Mouse (Mus musculus): Measurements from ENCODE around the gene Glrp1.

The Glrp1 gene

GRCm38 (mm10) chr1:88463241-88463640 is 46.6 kb downstream of the Glrp1 start:
- DNase-seq (ENCODE audit: low spot score in 2 of 2): no peak

GRCm38 (mm10) chr1:88462484-88462883 is 47.4 kb downstream of the Glrp1 start:
- DNase-seq (ENCODE audit: low spot score in 2 of 2): no peak

GRCm38 (mm10) chr1:88461096-88461495 is 48.8 kb downstream of the Glrp1 start:
- DNase-seq (ENCODE audit: low spot score in 2 of 2): no peak

GRCm38 (mm10) chr1:88459655-88460054 is 50.2 kb downstream of the Glrp1 start:
- no peak for DNase-seq (ENCODE audit: low spot score in 2 of 2)

GRCm38 (mm10) chr1:88459196-88459595 is 50.7 kb downstream of the Glrp1 start:
- DNase-seq (ENCODE audit: low spot score in 2 of 2): no peak

- peak; percentile 14 to 52 for DNase-seq (ENCODE audit: low spot score in 2 of 2)
Observed at GRCm38 (mm10) chr1:88456451-88457072, 53.3 kb downstream of the Glrp1 start.

GRCm38 (mm10) chr1:88455761-88456160 is 54.1 kb downstream of the Glrp1 start:
- DNase-seq (ENCODE audit: low spot score in 2 of 2): no peak

GRCm38 (mm10) chr1:88454703-88455102 is 55.2 kb downstream of the Glrp1 start:
- DNase-seq (ENCODE audit: low spot score in 2 of 2): no peak

GRCm38 (mm10) chr1:88452198-88452597 is 57.7 kb downstream of the Glrp1 start:
- DNase-seq (ENCODE audit: low spot score in 2 of 2): no peak

- DNase-seq (ENCODE audit: low spot score in 2 of 2): no peak
Observed at GRCm38 (mm10) chr1:88450668-88451067, 59.2 kb downstream of the Glrp1 start.

Measured in spleen, postnatal 14 days (tissue).